Mouse (Mus musculus): ENCODE data around the gene Krtap28-13. TPM values are rescaled to one million over a fixed set of nuclear protein-coding genes. Genes with fewer than 3 reads are reported as not detected.
A peak's percentile ranks its signal among the peaks of the same experiment; 100 is the strongest.

Krtap28-13 gene
- polyA plus RNA-seq, 1 experiment from 2014 or later, result not detected

- Histone ChIP-seq H3K9me3 (ENCODE audit: control insufficient read depth, low read length) (no peaks in the 10 kb centered on the region), H3K4me2 (ENCODE audit: low read depth) (peak within 1 kb of the TSS; percentile 60), H3K4me1 (ENCODE audit: control insufficient read depth, insufficient read depth, low read length) (0 out of 2 replicates have a peak, but pooled peaks cover 2% of the 10 kb centered on the region), H3K36me3 (ENCODE audit: control insufficient read depth, insufficient read depth, low read length) (no peaks in the 10 kb centered on the region), H3K27me3 (ENCODE audit: control insufficient read depth, insufficient read depth, low read length) (no peaks in the 10 kb centered on the region), H3K27ac (ENCODE audit: low read depth, low read length) (no peak within 1 kb of the TSS), H3K4me3 (ENCODE audit: low read depth, low read length) (peak within 1 kb of the TSS; percentile 38), H3K9ac (ENCODE audit: low read length) (peak within 1 kb of the TSS; percentile 52)
- under 1% methylated on average over 25 of the region's 25 CpGs for WGBS
- peak; percentile 88 for ATAC-seq (ENCODE audit: insufficient read depth, low FRiP score, low TSS enrichment)
- DNase-seq (ENCODE audit: low spot score), result peak; percentile 57
Observed at GRCm38 (mm10) chr1:83038109-83038672, 22.5 kb upstream of the Krtap28-13 start, which contains the start of gene Slc19a3. Gene Slc19a3, minus strand, starts transcription at chr1:83038448.

- H3K9ac ChIP-seq (ENCODE audit: low read length), result no peak overlapping the region
- H3K36me3 ChIP-seq (ENCODE audit: control insufficient read depth, insufficient read depth, low read length), result no peaks in the 10 kb centered on the region
- no peak overlapping the region for H3K27ac ChIP-seq (ENCODE audit: low read depth, low read length)
- 0 out of 2 replicates have a peak, but pooled peaks cover 2% of the 10 kb centered on the region for H3K4me1 ChIP-seq (ENCODE audit: control insufficient read depth, insufficient read depth, low read length)
- no peak overlapping the region for H3K4me2 ChIP-seq (ENCODE audit: low read depth)
- 73% methylated on average over 4 of the region's 4 CpGs for WGBS
- ATAC-seq (ENCODE audit: insufficient read depth, low FRiP score, low TSS enrichment) (no peak; the same call in 1 of the 2 replicates), DNase-seq (ENCODE audit: low spot score) (no peak)
- no peaks in the 10 kb centered on the region for H3K27me3 ChIP-seq (ENCODE audit: control insufficient read depth, insufficient read depth, low read length)
- no peaks in the 10 kb centered on the region for H3K9me3 ChIP-seq (ENCODE audit: control insufficient read depth, low read length)
- no peak overlapping the region for H3K4me3 ChIP-seq (ENCODE audit: low read depth, low read length)
Observed at GRCm38 (mm10) chr1:83039080-83039479, 21.6 kb upstream of the Krtap28-13 start.

- Histone ChIP-seq H3K9me3 (ENCODE audit: control insufficient read depth, low read length) (no peaks in the 10 kb centered on the region), H3K36me3 (ENCODE audit: control insufficient read depth, insufficient read depth, low read length) (no peaks in the 10 kb centered on the region), H3K4me3 (ENCODE audit: low read depth, low read length) (no peak within 1 kb of the TSS), H3K27ac (ENCODE audit: low read depth, low read length) (no peak within 1 kb of the TSS), H3K4me1 (ENCODE audit: control insufficient read depth, insufficient read depth, low read length) (0 out of 2 replicates have a peak, but pooled peaks cover 2% of the 10 kb centered on the region), H3K4me2 (ENCODE audit: low read depth) (no peak within 1 kb of the TSS), H3K9ac (ENCODE audit: low read length) (no peak within 1 kb of the TSS), H3K27me3 (ENCODE audit: control insufficient read depth, insufficient read depth, low read length) (no peaks in the 10 kb centered on the region)
- DNase-seq (ENCODE audit: low spot score), result no peak
- 92% methylated on average over 2 of the region's 2 CpGs for WGBS
- ATAC-seq (ENCODE audit: insufficient read depth, low FRiP score, low TSS enrichment), result no peak
Observed at GRCm38 (mm10) chr1:83042380-83042779, 18.4 kb upstream of the Krtap28-13 start, which contains the start of gene Krtap28-10. Gene Krtap28-10, minus strand, starts transcription at chr1:83042480.

GRCm38 (mm10) chr1:83044882-83045427, 15.8 kb upstream of the Krtap28-13 start, which contains the start of gene Gm47969:
Gene Gm47969, plus strand, starts transcription at chr1:83044932.
- Histone ChIP-seq H3K9me3 (ENCODE audit: control insufficient read depth, low read length) (no peaks in the 10 kb centered on the region), H3K36me3 (ENCODE audit: control insufficient read depth, insufficient read depth, low read length) (no peaks in the 10 kb centered on the region), H3K4me2 (ENCODE audit: low read depth) (no peak within 1 kb of the TSS), H3K27ac (ENCODE audit: low read depth, low read length) (no peak within 1 kb of the TSS), H3K27me3 (ENCODE audit: control insufficient read depth, insufficient read depth, low read length) (no peaks in the 10 kb centered on the region), H3K4me1 (ENCODE audit: control insufficient read depth, insufficient read depth, low read length) (no peaks in the 10 kb centered on the region), H3K4me3 (ENCODE audit: low read depth, low read length) (no peak within 1 kb of the TSS), H3K9ac (ENCODE audit: low read length) (no peak within 1 kb of the TSS)
- 82% methylated on average over 5 of the region's 5 CpGs for WGBS
- DNase-seq (ENCODE audit: low spot score) (no peak), ATAC-seq (ENCODE audit: insufficient read depth, low FRiP score, low TSS enrichment) (no peak)

GRCm38 (mm10) chr1:83058481-83058880, 2.2 kb upstream of the Krtap28-13 start:
- Histone ChIP-seq H3K9ac (ENCODE audit: low read length) (no peak overlapping the region), H3K4me3 (ENCODE audit: low read depth, low read length) (no peak overlapping the region), H3K4me2 (ENCODE audit: low read depth) (no peak overlapping the region), H3K27ac (ENCODE audit: low read depth, low read length) (no peak overlapping the region), H3K27me3 (ENCODE audit: control insufficient read depth, insufficient read depth, low read length) (no peaks in the 10 kb centered on the region), H3K36me3 (ENCODE audit: control insufficient read depth, insufficient read depth, low read length) (no peaks in the 10 kb centered on the region), H3K9me3 (ENCODE audit: control insufficient read depth, low read length) (no peaks in the 10 kb centered on the region), H3K4me1 (ENCODE audit: control insufficient read depth, insufficient read depth, low read length) (no peaks in the 10 kb centered on the region)
- DNase-seq (ENCODE audit: low spot score), result no peak
- WGBS, result 69% methylated on average over 1 of the region's 1 CpGs
- ATAC-seq (ENCODE audit: insufficient read depth, low FRiP score, low TSS enrichment), result no peak

- no peak for ATAC-seq (ENCODE audit: insufficient read depth, low FRiP score, low TSS enrichment)
Observed at GRCm38 (mm10) chr1:83059278-83059677, 1.5 kb upstream of the Krtap28-13 start, which contains the start of gene A030005K14Rik. Gene A030005K14Rik, minus strand, starts transcription at chr1:83059378.

GRCm38 (mm10) chr1:83064851-83065250, 4.1 kb downstream of the Krtap28-13 start:
- ATAC-seq (ENCODE audit: insufficient read depth, low FRiP score, low TSS enrichment) (no peak), DNase-seq (ENCODE audit: low spot score) (peak; percentile 24)
- no peak overlapping the region for H3K9ac ChIP-seq (ENCODE audit: low read length)
- H3K4me2 ChIP-seq (ENCODE audit: low read depth), result no peak overlapping the region
- no peak overlapping the region for H3K27ac ChIP-seq (ENCODE audit: low read depth, low read length)
- H3K4me1 ChIP-seq (ENCODE audit: control insufficient read depth, insufficient read depth, low read length), result no peaks in the 10 kb centered on the region
- no peaks in the 10 kb centered on the region for H3K9me3 ChIP-seq (ENCODE audit: control insufficient read depth, low read length)
- H3K27me3 ChIP-seq (ENCODE audit: control insufficient read depth, insufficient read depth, low read length), result no peaks in the 10 kb centered on the region
- no peaks in the 10 kb centered on the region for H3K36me3 ChIP-seq (ENCODE audit: control insufficient read depth, insufficient read depth, low read length)
- WGBS, result 27% methylated on average over 3 of the region's 3 CpGs
- H3K4me3 ChIP-seq (ENCODE audit: low read depth, low read length), result no peak overlapping the region

More at GRCm38 (mm10) chr1:83059278-83059677, 1.5 kb upstream of the Krtap28-13 start, which contains the start of gene A030005K14Rik:
- Histone ChIP-seq H3K4me3 (ENCODE audit: low read depth, low read length) (no peak within 1 kb of the TSS), H3K4me1 (ENCODE audit: control insufficient read depth, insufficient read depth, low read length) (no peaks in the 10 kb centered on the region), H3K9ac (ENCODE audit: low read length) (no peak within 1 kb of the TSS), H3K27ac (ENCODE audit: low read depth, low read length) (no peak within 1 kb of the TSS), H3K4me2 (ENCODE audit: low read depth) (no peak within 1 kb of the TSS), H3K9me3 (ENCODE audit: control insufficient read depth, low read length) (no peaks in the 10 kb centered on the region), H3K36me3 (ENCODE audit: control insufficient read depth, insufficient read depth, low read length) (no peaks in the 10 kb centered on the region), H3K27me3 (ENCODE audit: control insufficient read depth, insufficient read depth, low read length) (no peaks in the 10 kb centered on the region)
- WGBS, result 90% methylated on average over 9 of the region's 9 CpGs
- no peak for DNase-seq (ENCODE audit: low spot score)

- no peak for DNase-seq (ENCODE audit: low spot score)
- Histone ChIP-seq H3K4me3 (ENCODE audit: low read depth, low read length) (no peak overlapping the region), H3K27me3 (ENCODE audit: control insufficient read depth, insufficient read depth, low read length) (no peaks in the 10 kb centered on the region), H3K9me3 (ENCODE audit: control insufficient read depth, low read length) (no peaks in the 10 kb centered on the region), H3K4me1 (ENCODE audit: control insufficient read depth, insufficient read depth, low read length) (no peaks in the 10 kb centered on the region), H3K4me2 (ENCODE audit: low read depth) (no peak overlapping the region), H3K27ac (ENCODE audit: low read depth, low read length) (no peak overlapping the region), H3K9ac (ENCODE audit: low read length) (no peak overlapping the region), H3K36me3 (ENCODE audit: control insufficient read depth, insufficient read depth, low read length) (no peaks in the 10 kb centered on the region)
- ATAC-seq (ENCODE audit: insufficient read depth, low FRiP score, low TSS enrichment), result no peak
- 96% methylated on average over 4 of the region's 4 CpGs for WGBS
Observed at GRCm38 (mm10) chr1:83066577-83066976, 5.8 kb downstream of the Krtap28-13 start.

- ATAC-seq (ENCODE audit: insufficient read depth, low FRiP score, low TSS enrichment), result no peak
- no peaks in the 10 kb centered on the region for H3K4me1 ChIP-seq (ENCODE audit: control insufficient read depth, insufficient read depth, low read length)
- no peak for DNase-seq (ENCODE audit: low spot score)
- H3K4me2 ChIP-seq (ENCODE audit: low read depth), result no peak overlapping the region
- H3K4me3 ChIP-seq (ENCODE audit: low read depth, low read length), result no peak overlapping the region
- no peaks in the 10 kb centered on the region for H3K27me3 ChIP-seq (ENCODE audit: control insufficient read depth, insufficient read depth, low read length)
- WGBS, result 90% methylated on average over 10 of the region's 10 CpGs
- H3K36me3 ChIP-seq (ENCODE audit: control insufficient read depth, insufficient read depth, low read length), result no peaks in the 10 kb centered on the region
- H3K9me3 ChIP-seq (ENCODE audit: control insufficient read depth, low read length), result no peaks in the 10 kb centered on the region
- no peak overlapping the region for H3K9ac ChIP-seq (ENCODE audit: low read length)
- H3K27ac ChIP-seq (ENCODE audit: low read depth, low read length), result no peak overlapping the region
Observed at GRCm38 (mm10) chr1:83067205-83067604, 6.5 kb downstream of the Krtap28-13 start.
